Mouse (Mus musculus): Measurements from ENCODE around the gene Ssty1. TPM values are rescaled to one million over a fixed set of nuclear protein-coding genes. Genes with fewer than 3 reads are reported as not detected.

Ssty1 gene
- total RNA-seq (2023) = not detected

GRCm38 (mm10) chrY:18088816-18089215, at the start of gene Ssty1:
Gene Ssty1, plus strand, starts transcription at chrY:18089116.

DNA sequence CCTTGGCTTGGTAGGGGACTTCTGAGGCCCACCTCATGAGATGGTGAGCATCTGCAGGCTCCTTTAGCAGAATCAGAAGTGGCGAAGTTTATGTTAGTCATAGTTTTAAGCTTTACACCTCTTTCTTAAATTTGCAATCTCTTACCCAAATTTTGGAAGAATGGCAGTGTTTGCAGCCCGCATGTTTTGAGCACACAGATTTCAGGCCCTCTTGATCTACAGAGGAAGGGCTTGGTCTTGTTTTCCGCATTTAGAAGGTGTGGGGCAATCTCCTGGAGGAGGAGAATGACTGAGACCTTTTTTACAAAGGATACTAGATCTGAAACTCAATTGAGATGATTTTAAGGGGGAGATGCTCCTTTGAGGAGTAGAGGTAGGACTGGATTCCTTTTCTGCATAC, 27.2 kb upstream of the Ssty1 start, which contains the start of gene Gm21764:
Gene Gm21764 (minus strand): TSS at position 101 of the 400 bp plus-strand sequence.

Other genes starting within 250 kb of the Ssty1 start
- not detected for gene Gm21904, start 242.8 kb upstream of the Ssty1 start, total RNA-seq (2023)
- not detected for gene Gm20772, start 214.4 kb upstream of the Ssty1 start, total RNA-seq (2023)
- gene Gm20831, start 214.4 kb upstream of the Ssty1 start, total RNA-seq (2023) = not detected
- not detected for gene Srsy, start 151.8 kb upstream of the Ssty1 start, total RNA-seq (2023)
- gene Gm21764, start 27.3 kb upstream of the Ssty1 start, total RNA-seq (2023) = not detected